Mouse (Mus musculus) hindbrain, postnatal 0 days (tissue): ENCODE results near the gene Bsph2. TPM values are rescaled to one million over a fixed set of nuclear protein-coding genes. Genes with fewer than 3 reads are reported as not detected.

Source experiments
- ATAC-seq: fragments of 200-750 bp; cut with Nextera tagmentation; 2 replicates; pipeline ENCODE4 v1.8.0; 2017; ENCODE audit warnings: mild to moderate bottlenecking, moderate TSS enrichment, moderate library complexity
- DNase-seq: peaks from one replicate; pipeline ENCODE4 v3.0.0-alpha.2; 2015; ENCODE audit warnings: low spot score
- H3K27ac ChIP-seq: fragments of 300-500 bp; sonication (generic); 2 replicates; pipeline ENCODE4 v1.5.1; 2014; ENCODE audit warnings: mild to moderate bottlenecking
- H3K27me3 ChIP-seq: fragments of 300-500 bp; sonication (generic); 2 replicates; pipeline ENCODE4 v1.6.1; 2014; ENCODE audit warnings: low read length, mixed read lengths; ENCODE audit not compliant: insufficient read depth
- H3K36me3 ChIP-seq: fragments of 300-500 bp; sonication (generic); 2 replicates; pipeline ENCODE4 v1.6.1; 2014; ENCODE audit warnings: low read length, mixed read lengths; ENCODE audit not compliant: insufficient read depth
- H3K4me1 ChIP-seq: fragments of 300-500 bp; sonication (generic); 2 replicates; pipeline ENCODE4 v1.6.1; 2014; ENCODE audit warnings: antibody characterized with exemption, low read length, mixed read lengths; ENCODE audit not compliant: insufficient read depth
- H3K4me2 ChIP-seq: fragments of 300-500 bp; sonication (generic); 2 replicates; pipeline ENCODE4 v1.6.1; 2014; ENCODE audit warnings: low read depth, mild to moderate bottlenecking, low read length, moderate library complexity, mixed read lengths
- H3K4me3 ChIP-seq: fragments of 300-500 bp; sonication (generic); 2 replicates; pipeline ENCODE4 v1.5.1; 2014; ENCODE audit warnings: low read length
- H3K9ac ChIP-seq: fragments of 300-500 bp; sonication (generic); replicated peaks from 2 replicates; pipeline ENCODE4 v1.6.1; 2014; ENCODE audit warnings: mild to moderate bottlenecking, low read length, moderate library complexity, mixed read lengths
- H3K9me3 ChIP-seq: fragments of 300-500 bp; sonication (generic); 2 replicates; pipeline ENCODE4 v1.6.1; 2016; ENCODE audit warnings: low read length, mixed read lengths
- CTCF ChIP-seq: IDR thresholded peaks from 2 replicates; pipeline ENCODE4 v1.5.1; 2016; ENCODE audit warnings: antibody characterized with exemption, control low read depth, low read depth
- WGBS: fragments of 180-500 bp; shearing (Covaris S2); extraction: QIAGEN DNeasy Blood & Tissue Kit; methylation state at CpG from one replicate; pipeline ENCODE4 v1.1.7; 2014; 5-methylcytosine and 5-hydroxymethylcytosine counted together
- polyA plus RNA-seq: library from polyadenylated mRNA; unstranded; fragments of >200 nt; fragmentation: Nextera tagmentation; extraction: Ambion mirVana; gene quantifications from 2 replicates; pipeline ENCODE4 v1.2.1, GENCODE M21; 2015
- total RNA-seq: library from RNA; depleted of rRNA; stranded (reverse); fragments of >200 nt; gene quantifications from 2 replicates; pipeline ENCODE4 v1.2.3, GENCODE M21; 2014; rRNA removed

The Bsph2 gene
- total RNA-seq (not detected in 2 replicates), polyA plus RNA-seq (not detected in 2 replicates)

GRCm38 (mm10) chr7:13570967-13571366, at the start of gene Bsph2:
Bsph2 (minus strand) TSS chr7:13571067.
- peaks cover 24% of the 10 kb centered on the region for H3K9me3 ChIP-seq
- ATAC-seq = no peak
- H3K9ac ChIP-seq = no peak within 1 kb of the TSS
- no peak for DNase-seq
- no peak within 1 kb of the TSS for H3K4me3 ChIP-seq
- H3K4me2 ChIP-seq = no peak within 1 kb of the TSS
- H3K27me3 ChIP-seq = no peaks in the 10 kb centered on the region
- H3K4me1 ChIP-seq = no peaks in the 10 kb centered on the region
- TF ChIP-seq CTCF = no peak
- no peaks in the 10 kb centered on the region for H3K36me3 ChIP-seq
- no peak within 1 kb of the TSS for H3K27ac ChIP-seq

GRCm38 (mm10) chr7:13511539-13511938, 59.3 kb downstream of the Bsph2 start:
- no peaks in the 10 kb centered on the region for H3K4me1 ChIP-seq
- no peak overlapping the region for H3K4me3 ChIP-seq
- H3K9me3 ChIP-seq = peaks cover 4% of the 10 kb centered on the region; the same call in 1 of the 2 replicates
- TF ChIP-seq CTCF = no peak
- 79% methylated on average over 1 of the region's 1 CpGs for WGBS
- no peak overlapping the region for H3K4me2 ChIP-seq
- H3K27me3 ChIP-seq = no peaks in the 10 kb centered on the region
- ATAC-seq (no peak), DNase-seq (no peak)
- H3K9ac ChIP-seq = no peak overlapping the region
- no peaks in the 10 kb centered on the region for H3K36me3 ChIP-seq
- H3K27ac ChIP-seq = no peak overlapping the region

Other genes starting within 250 kb of the Bsph2 start
- gene Pla2g4c, start 246.4 kb downstream of the Bsph2 start, total RNA-seq = 0.84 TPM in 1 of 2 replicates, not detected in the other
- 0.19 and 0.44 TPM in 2 replicates for gene Pla2g4c, start 246.4 kb downstream of the Bsph2 start, polyA plus RNA-seq
- not detected in 2 replicates for gene Cabp5, start 172.9 kb downstream of the Bsph2 start, total RNA-seq
- gene Cabp5, start 172.9 kb downstream of the Bsph2 start, polyA plus RNA-seq = not detected in 2 replicates
- gene Bsph1, start 120.2 kb downstream of the Bsph2 start, total RNA-seq = not detected in 2 replicates
- not detected in 2 replicates for gene Bsph1, start 120.2 kb downstream of the Bsph2 start, polyA plus RNA-seq
- gene Sult2a5, start 52.9 kb upstream of the Bsph2 start, total RNA-seq = not detected in 2 replicates
- gene Sult2a5, start 52.9 kb upstream of the Bsph2 start, polyA plus RNA-seq = not detected in 2 replicates
- gene Sult2a2, start 162.4 kb upstream of the Bsph2 start, total RNA-seq = not detected in 2 replicates
- not detected in 2 replicates for gene Sult2a2, start 162.4 kb upstream of the Bsph2 start, polyA plus RNA-seq